Mouse (Mus musculus): ENCODE measurements around the gene Gm14085. TPM values are rescaled to one million over a fixed set of nuclear protein-coding genes. Genes with fewer than 3 reads are reported as not detected.
"Not testable (repeated sequence)": the region's sequence is repeated elsewhere in the genome, so short reads cannot be mapped to it uniquely, and the experiment has no call there.

Gene Gm14085
- not detected in 2 replicates for polyA plus RNA-seq (2015; fragmentation: Nextera tagmentation; extraction: Ambion mirVana)

- ATAC-seq, result no peak
- Histone ChIP-seq H3K36me3 (ENCODE audit: control insufficient read depth, insufficient read depth) (no peaks in the 10 kb centered on the region), H3K27ac (ENCODE audit: low read length) (no peak within 1 kb of the TSS), H3K27me3 (replicated peaks; ENCODE audit: control insufficient read depth, insufficient read depth, low read length) (no peaks in the 10 kb centered on the region), H3K4me3 (replicated peaks; ENCODE audit: low read length) (no peak within 1 kb of the TSS), H3K9ac (replicated peaks; ENCODE audit: low read depth, low read length) (no peak within 1 kb of the TSS), H3K9me3 (ENCODE audit: control insufficient read depth, low read length) (no peaks in the 10 kb centered on the region), H3K4me2 (ENCODE audit: low read length) (no peak within 1 kb of the TSS), H3K4me1 (replicated peaks; ENCODE audit: control insufficient read depth, insufficient read depth, low read length) (no peaks in the 10 kb centered on the region)
- WGBS, result 90% methylated on average over 1 of the region's 1 CpGs
These were observed at the start of gene Gm14085 for GRCm38 (mm10) chr2:122484641-122485040. Gm14085 (plus strand) TSS chr2:122484941.

DNA sequence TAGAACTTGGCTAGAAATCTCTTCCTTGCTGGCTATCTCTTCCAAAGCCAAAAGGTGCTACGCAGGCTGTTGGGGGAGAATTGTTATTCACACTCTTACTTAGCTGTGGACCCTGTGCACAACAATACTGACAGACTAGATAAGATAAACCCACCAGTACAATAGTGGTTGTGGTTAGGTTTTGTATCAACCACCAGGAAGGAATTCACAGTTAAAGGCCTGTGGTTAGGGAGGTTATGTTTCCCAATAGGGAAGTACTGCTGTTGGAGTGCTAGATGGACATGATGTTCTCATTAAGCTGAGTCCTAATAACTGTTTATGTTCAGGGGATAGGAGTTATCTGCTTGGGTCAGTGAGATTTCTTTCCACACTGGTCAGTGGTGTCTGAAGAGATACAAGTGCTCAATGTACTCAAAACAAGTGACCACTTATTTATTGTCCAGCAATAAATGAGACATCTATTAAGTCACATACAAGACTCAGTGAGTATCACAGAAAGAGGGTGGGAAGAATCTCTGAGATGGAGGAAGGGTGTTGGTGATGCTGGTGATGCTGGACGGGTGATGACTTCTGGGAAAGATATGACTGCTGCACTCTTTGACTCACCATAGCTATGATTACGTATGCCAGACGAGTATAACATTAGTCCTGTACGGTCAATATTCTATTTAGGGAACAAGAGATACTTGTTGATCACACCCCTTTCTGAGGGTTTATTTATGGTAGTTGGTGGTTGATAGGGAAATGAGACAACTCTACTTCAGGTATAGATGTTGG lies 45.8 kb upstream of the Gm14085 start:
- whole genome bisulfite sequencing, result 91% methylated on average over 5 of the region's 5 CpGs

DNA sequence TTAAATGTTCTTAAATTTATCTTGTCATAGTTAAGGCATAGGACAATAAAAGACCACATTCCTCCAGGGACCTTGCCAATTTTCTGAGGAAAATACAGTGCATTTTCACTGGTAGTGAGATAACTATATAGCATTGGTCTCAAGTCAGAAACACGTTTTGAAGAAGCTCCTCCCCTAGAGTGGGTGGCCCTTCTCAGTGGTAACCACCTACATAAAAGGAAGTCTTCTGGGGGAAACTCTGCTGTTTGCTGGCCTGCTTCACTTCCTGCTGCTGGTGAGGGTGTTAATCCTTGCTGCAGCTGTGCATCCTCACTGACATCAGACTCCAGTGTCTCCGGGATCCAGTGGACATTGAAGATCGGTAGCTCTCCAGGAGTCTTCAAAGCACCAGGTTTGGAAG lies 44.2 kb upstream of the Gm14085 start:
- ATAC-seq; H3K4me3 ChIP-seq (replicated peaks; ENCODE audit: low read length); H3K36me3 ChIP-seq (ENCODE audit: control insufficient read depth, insufficient read depth); H3K27me3 ChIP-seq (replicated peaks; ENCODE audit: control insufficient read depth, insufficient read depth, low read length); H3K4me2 ChIP-seq (ENCODE audit: low read length); H3K27ac ChIP-seq (ENCODE audit: low read length); H3K4me1 ChIP-seq (replicated peaks; ENCODE audit: control insufficient read depth, insufficient read depth, low read length); H3K9me3 ChIP-seq (ENCODE audit: control insufficient read depth, low read length); H3K9ac ChIP-seq (replicated peaks; ENCODE audit: low read depth, low read length): not testable (repeated sequence)
- 33% methylated on average over 1 of the region's 3 CpGs for WGBS

More for the DNA sequence above, 45.8 kb upstream of the Gm14085 start:
- H3K9me3 ChIP-seq (ENCODE audit: control insufficient read depth, low read length); H3K9ac ChIP-seq (replicated peaks; ENCODE audit: low read depth, low read length); H3K4me3 ChIP-seq (replicated peaks; ENCODE audit: low read length); H3K36me3 ChIP-seq (ENCODE audit: control insufficient read depth, insufficient read depth); ATAC-seq; H3K27me3 ChIP-seq (replicated peaks; ENCODE audit: control insufficient read depth, insufficient read depth, low read length); H3K27ac ChIP-seq (ENCODE audit: low read length); H3K4me1 ChIP-seq (replicated peaks; ENCODE audit: control insufficient read depth, insufficient read depth, low read length); H3K4me2 ChIP-seq (ENCODE audit: low read length): not testable (repeated sequence)

- ATAC-seq, result no peak
- no peaks in the 10 kb centered on the region for H3K27me3 ChIP-seq (replicated peaks; ENCODE audit: control insufficient read depth, insufficient read depth, low read length)
- no peaks in the 10 kb centered on the region for H3K9me3 ChIP-seq (ENCODE audit: control insufficient read depth, low read length)
- 86% methylated on average over 7 of the region's 7 CpGs for whole genome bisulfite sequencing
- H3K4me1 ChIP-seq (replicated peaks; ENCODE audit: control insufficient read depth, insufficient read depth, low read length), result no peaks in the 10 kb centered on the region
- no peaks in the 10 kb centered on the region for H3K36me3 ChIP-seq (ENCODE audit: control insufficient read depth, insufficient read depth)
- H3K9ac ChIP-seq (replicated peaks; ENCODE audit: low read depth, low read length), result no peak overlapping the region
- H3K27ac ChIP-seq (ENCODE audit: low read length), result no peak overlapping the region
- no peak overlapping the region for H3K4me3 ChIP-seq (replicated peaks; ENCODE audit: low read length)
- H3K4me2 ChIP-seq (ENCODE audit: low read length), result no peak overlapping the region
These were observed 43.5 kb upstream of the Gm14085 start for GRCm38 (mm10) chr2:122441000-122441933.

DNA sequence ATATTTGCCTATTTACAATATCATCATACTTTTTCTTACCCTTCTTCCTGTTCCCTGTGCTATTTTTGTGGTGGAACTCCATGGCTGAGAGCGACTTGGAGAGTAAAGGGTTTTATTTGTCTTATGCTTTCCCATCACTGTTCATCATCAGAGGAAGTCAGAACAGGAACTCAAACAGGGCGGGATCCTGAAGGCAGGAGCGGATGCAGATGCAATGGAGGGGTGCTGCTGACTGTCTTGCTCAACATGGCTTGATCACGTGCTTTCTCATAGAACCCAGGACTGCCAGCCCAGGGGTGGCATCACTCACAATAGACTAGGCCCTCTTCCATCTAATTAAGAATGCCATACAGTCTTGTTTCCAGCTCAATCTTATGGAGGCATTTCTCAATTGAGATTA lies 34.4 kb upstream of the Gm14085 start:
- no peaks in the 10 kb centered on the region for H3K9me3 ChIP-seq (ENCODE audit: control insufficient read depth, low read length)
- WGBS, result 83% methylated on average over 4 of the region's 4 CpGs

DNA sequence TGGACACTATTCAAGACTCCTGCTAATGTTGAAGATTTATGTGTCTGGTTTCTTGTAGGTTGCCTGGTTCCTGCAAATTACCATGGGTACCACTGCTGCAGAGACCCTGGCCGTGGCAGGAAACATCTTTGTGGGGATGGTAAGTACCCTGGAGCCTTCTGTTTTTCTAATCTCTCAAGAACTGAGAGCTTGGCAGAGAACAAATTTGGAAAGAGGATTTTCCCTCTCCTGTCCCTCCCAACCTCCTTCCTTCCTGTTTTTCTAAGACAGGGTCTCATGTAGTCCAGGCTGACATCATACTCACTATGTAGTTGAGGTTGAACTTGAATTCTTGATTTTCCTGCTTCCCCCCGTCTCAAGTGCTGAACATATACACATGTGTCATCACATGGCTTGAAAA lies 32.3 kb upstream of the Gm14085 start:
- H3K4me3 ChIP-seq (replicated peaks; ENCODE audit: low read length), result no peak overlapping the region
- H3K4me1 ChIP-seq (replicated peaks; ENCODE audit: control insufficient read depth, insufficient read depth, low read length), result no peaks in the 10 kb centered on the region
- H3K27ac ChIP-seq (ENCODE audit: low read length), result no peak overlapping the region
- no peaks in the 10 kb centered on the region for H3K36me3 ChIP-seq (ENCODE audit: control insufficient read depth, insufficient read depth)
- H3K4me2 ChIP-seq (ENCODE audit: low read length), result no peak overlapping the region
- H3K9ac ChIP-seq (replicated peaks; ENCODE audit: low read depth, low read length), result no peak overlapping the region
- WGBS, result 77% methylated on average over 2 of the region's 2 CpGs
- no peak for ATAC-seq
- H3K27me3 ChIP-seq (replicated peaks; ENCODE audit: control insufficient read depth, insufficient read depth, low read length), result no peaks in the 10 kb centered on the region
- no peaks in the 10 kb centered on the region for H3K9me3 ChIP-seq (ENCODE audit: control insufficient read depth, low read length)

More for the DNA sequence above, 34.4 kb upstream of the Gm14085 start:
- no peaks in the 10 kb centered on the region for H3K36me3 ChIP-seq (ENCODE audit: control insufficient read depth, insufficient read depth)
- ATAC-seq, result no peak
- no peak overlapping the region for H3K4me2 ChIP-seq (ENCODE audit: low read length)
- H3K27me3 ChIP-seq (replicated peaks; ENCODE audit: control insufficient read depth, insufficient read depth, low read length), result no peaks in the 10 kb centered on the region
- no peak overlapping the region for H3K4me3 ChIP-seq (replicated peaks; ENCODE audit: low read length)
- H3K9ac ChIP-seq (replicated peaks; ENCODE audit: low read depth, low read length), result no peak overlapping the region
- H3K27ac ChIP-seq (ENCODE audit: low read length), result no peak overlapping the region
- H3K4me1 ChIP-seq (replicated peaks; ENCODE audit: control insufficient read depth, insufficient read depth, low read length), result no peaks in the 10 kb centered on the region

DNA sequence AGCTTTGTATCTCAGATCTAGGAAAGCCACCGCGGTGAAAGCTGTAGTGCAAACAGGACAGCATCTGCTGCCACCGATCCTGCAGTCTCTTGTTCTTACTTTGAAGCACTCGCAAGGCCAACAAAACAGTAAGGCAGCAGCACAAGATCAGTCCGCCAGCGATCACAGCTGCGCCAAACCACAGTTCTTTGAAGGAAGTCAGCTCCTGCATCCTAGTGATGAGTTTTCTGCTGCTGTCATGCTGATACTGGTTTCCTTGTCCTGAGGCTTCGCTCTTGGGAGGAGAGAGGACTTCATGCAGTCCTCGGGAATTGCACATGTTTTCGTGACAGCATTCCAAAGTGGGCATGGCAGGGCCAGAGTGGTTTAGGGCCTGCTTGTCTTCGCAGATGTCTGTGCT lies 17.8 kb upstream of the Gm14085 start:
- H3K27ac ChIP-seq (ENCODE audit: low read length), result no peak overlapping the region
- H3K4me1 ChIP-seq (replicated peaks; ENCODE audit: control insufficient read depth, insufficient read depth, low read length), result peaks cover 7% of the 10 kb centered on the region
- 33% methylated on average over 11 of the region's 11 CpGs for WGBS
- no peak for ATAC-seq
- no peaks in the 10 kb centered on the region for H3K27me3 ChIP-seq (replicated peaks; ENCODE audit: control insufficient read depth, insufficient read depth, low read length)
- peak overlapping the region; percentile 53 for H3K4me3 ChIP-seq (replicated peaks; ENCODE audit: low read length)
- no peaks in the 10 kb centered on the region for H3K36me3 ChIP-seq (ENCODE audit: control insufficient read depth, insufficient read depth)
- no peaks in the 10 kb centered on the region for H3K9me3 ChIP-seq (ENCODE audit: control insufficient read depth, low read length)
- H3K9ac ChIP-seq (replicated peaks; ENCODE audit: low read depth, low read length), result peak overlapping the region; percentile 62; the same call in 1 of the 2 replicates
- H3K4me2 ChIP-seq (ENCODE audit: low read length), result peak overlapping the region; percentile 95

- Histone ChIP-seq H3K27ac (ENCODE audit: low read length) (no peak overlapping the region), H3K4me2 (ENCODE audit: low read length) (peak overlapping the region; percentile 95), H3K36me3 (ENCODE audit: control insufficient read depth, insufficient read depth) (no peaks in the 10 kb centered on the region), H3K9me3 (ENCODE audit: control insufficient read depth, low read length) (no peaks in the 10 kb centered on the region), H3K4me1 (replicated peaks; ENCODE audit: control insufficient read depth, insufficient read depth, low read length) (peaks cover 7% of the 10 kb centered on the region), H3K4me3 (replicated peaks; ENCODE audit: low read length) (peak overlapping the region; percentile 53), H3K9ac (replicated peaks; ENCODE audit: low read depth, low read length) (peak overlapping the region; percentile 62), H3K27me3 (replicated peaks; ENCODE audit: control insufficient read depth, insufficient read depth, low read length) (no peaks in the 10 kb centered on the region)
- WGBS, result under 1% methylated on average over 46 of the region's 46 CpGs
- peak; percentile 100 for ATAC-seq
These were observed 17.3 kb upstream of the Gm14085 start for GRCm38 (mm10) chr2:122467351-122468013.

- H3K4me1 ChIP-seq (replicated peaks; ENCODE audit: control insufficient read depth, insufficient read depth, low read length), result peaks cover 7% of the 10 kb centered on the region
- 97% methylated on average over 3 of the region's 3 CpGs for WGBS
- H3K27me3 ChIP-seq (replicated peaks; ENCODE audit: control insufficient read depth, insufficient read depth, low read length), result no peaks in the 10 kb centered on the region
- H3K9ac ChIP-seq (replicated peaks; ENCODE audit: low read depth, low read length), result no peak overlapping the region
- no peaks in the 10 kb centered on the region for H3K9me3 ChIP-seq (ENCODE audit: control insufficient read depth, low read length)
- H3K36me3 ChIP-seq (ENCODE audit: control insufficient read depth, insufficient read depth), result no peaks in the 10 kb centered on the region
- no peak overlapping the region for H3K4me3 ChIP-seq (replicated peaks; ENCODE audit: low read length)
- no peak overlapping the region for H3K27ac ChIP-seq (ENCODE audit: low read length)
- no peak for ATAC-seq
- no peak overlapping the region for H3K4me2 ChIP-seq (ENCODE audit: low read length)
These were observed 15.5 kb upstream of the Gm14085 start for GRCm38 (mm10) chr2:122469221-122469620.
